8 mouse cellular contexts compared by ENCODE assay signal in genomic region chr5:137333512-137334174, GRCm38 (mm10). TPM values are rescaled to one million over a fixed set of nuclear protein-coding genes. Genes with fewer than 3 reads are reported as not detected.
DNase-seq lines count a peak whose midpoint lies in the region; ATAC-seq lines count a peak whose summit lies in the region.

Gene Slc12a9, minus strand, starts transcription at chr5:137333597.

- DNase-seq in adipocyte (ENCODE audit: low spot score), result peak; percentile 96
- peak; percentile 99 for DNase-seq in embryo, embryonic 10 days (ENCODE audit: low spot score)
- peak; percentile 95 for DNase-seq in gastrocnemius, postnatal 10 days
- peak; percentile 90 to 96 for DNase-seq in left cerebral cortex, postnatal 10 days (ENCODE audit: extremely low spot score in 1 of 2, low spot score in 2 of 2)
- peak; percentile 89 for DNase-seq in right cerebral cortex, postnatal 25 days
- DNase-seq in urinary bladder, postnatal 4 days (ENCODE audit: low spot score in 2 of 2), result peak; percentile 89 to 97

- peak; percentile 93 for ATAC-seq in inflammation-experienced regulatory T-cells, adult 6 months
- peak; percentile 95 for ATAC-seq in megakaryocyte-erythroid progenitor cell, adult 5-6 weeks (replicated peaks; ENCODE audit: low FRiP score, low TSS enrichment, poor library complexity, severe bottlenecking)

- intact Hi-C loops in left cerebral cortex, postnatal 10 days (cut with DNase I), result loop anchor here (5.0 kb wide), 1 partner anchor 179 kb away; no protein-coding TSS in a partner anchor

RNA-seq across cellular contexts. Expression of gene Slc12a9, which starts in this region (rescaled TPM):
- 1 to 10 TPM; 4.2 to 7.4 TPM for total RNA-seq in gastrocnemius, postnatal 10 days (2021)
- polyA plus RNA-seq in inflammation-experienced regulatory T-cells, adult 6 months (2017; shearing (Covaris generic)), result 10 to 100 TPM in 2 of 3 experiments, 1 to 10 TPM in 1; 6.0 to 15.2 (median 11.0) TPM
- 10 to 100 TPM; 28.6 to 28.9 TPM for total RNA-seq in left cerebral cortex, postnatal 10 days (2021)
- 2.2 and 3.0 TPM in 2 replicates for total RNA-seq in megakaryocyte-erythroid progenitor cell, adult 5-6 weeks (2014; fragmentation: Nextera tagmentation)
- 1.1 and 3.3 TPM in 2 replicates for total RNA-seq in megakaryocyte-erythroid progenitor cell, adult 5-6 weeks (2017)

Comparison
In these comparisons a context has a peak if more than half of its experiments do, and no peak if none do; other contexts are left out.
1. Peak in every context shown above with its lines: DNase-seq and ATAC-seq.